Mouse (Mus musculus) CH12.LX (cell line): ENCODE data around the gene Dlec1. TPM values are rescaled to one million over a fixed set of nuclear protein-coding genes. Genes with fewer than 3 reads are reported as not detected.

Experiments
- DNase-seq: peaks from one replicate; pipeline ENCODE4 v3.0.0-alpha.2; 2013; ENCODE audit errors: extremely low read depth
- H3K27ac ChIP-seq: 2 replicates; pipeline ENCODE4 v1.5.1; 2012; ENCODE audit warnings: low read depth, mild to moderate bottlenecking, control low read depth, moderate library complexity; ENCODE audit not compliant: insufficient read depth
- H3K27me3 ChIP-seq: replicated peaks from 2 replicates; pipeline ENCODE3; 2012; ENCODE audit warnings: inconsistent platforms
- H3K36me3 ChIP-seq, 2 experiments: replicated peaks in 1 of 2; 2 replicates each; pipeline versions ENCODE3 to v1.6.1; 2012; ENCODE audit warnings: inconsistent platforms in 1 of 2, low read length in 1 of 2, mild to moderate bottlenecking in 1 of 2, mixed read lengths in 1 of 2, moderate library complexity in 1 of 2; ENCODE audit not compliant: control insufficient read depth in 1 of 2, insufficient read depth in 1 of 2
- H3K4me1 ChIP-seq, 2 experiments: 2 replicates each; pipeline ENCODE4 v1.6.1; 2012; ENCODE audit warnings: inconsistent platforms in 1 of 2, moderate library complexity in 1 of 2; ENCODE audit not compliant: insufficient read depth in 2 of 2, control insufficient read depth in 1 of 2
- H3K4me2 ChIP-seq: 2 replicates; pipeline ENCODE4 v1.6.1; 2012; ENCODE audit warnings: low read depth, mild to moderate bottlenecking, control low read depth; ENCODE audit not compliant: poor library complexity, insufficient read depth, severe bottlenecking
- H3K4me3 ChIP-seq, 3 experiments: fragments of 150-350 bp in 1 of 3; sonication (generic) in 1 of 3; replicated peaks in 1 of 3; 2 replicates each; pipeline versions ENCODE3 to v1.5.1; 2011 to 2012; ENCODE audit warnings: low read depth in 2 of 3, low read length in 2 of 3, mild to moderate bottlenecking in 2 of 3, moderate library complexity in 2 of 3, control low read depth in 1 of 3, improper control_type of control experiment in 1 of 3, inconsistent platforms in 1 of 3, mixed read lengths in 1 of 3; ENCODE audit not compliant: poor library complexity in 1 of 3
- H3K79me2 ChIP-seq: replicated peaks from 2 replicates; pipeline ENCODE4 v1.6.1; 2012; ENCODE audit warnings: mild to moderate bottlenecking, moderate library complexity; ENCODE audit not compliant: control insufficient read depth, poor library complexity, insufficient read depth, severe bottlenecking; ENCODE audit errors: extremely low read depth
- H3K9ac ChIP-seq: 2 replicates; pipeline ENCODE4 v1.6.1; 2012; ENCODE audit warnings: low read depth, mild to moderate bottlenecking, control low read depth, moderate library complexity; ENCODE audit not compliant: insufficient read depth
- H3K9me3 ChIP-seq: replicated peaks from 2 replicates; pipeline ENCODE3; 2012; ENCODE audit warnings: low read length, inconsistent platforms, mixed read lengths
- CHD2 ChIP-seq: IDR thresholded peaks from 2 replicates; pipeline ENCODE4 v1.6.1; 2011; ENCODE audit warnings: low read length, improper control_type of control experiment
- CTCF ChIP-seq, 2 experiments: IDR thresholded peaks in 1 of 2; conservative IDR thresholded peaks in 1 of 2; 2 replicates each; pipeline ENCODE4 v1.5.1; 2011 to 2012; ENCODE audit warnings: low read depth in 2 of 2, low read length in 2 of 2, improper control_type of control experiment in 1 of 2, inconsistent platforms in 1 of 2, mild to moderate bottlenecking in 1 of 2, moderate library complexity in 1 of 2
- EP300 ChIP-seq: IDR thresholded peaks from 2 replicates; pipeline ENCODE4 v1.6.1; 2011; ENCODE audit warnings: low read length, improper control_type of control experiment
- GABPA ChIP-seq: IDR thresholded peaks from 2 replicates; pipeline ENCODE4 v1.6.1; 2012; ENCODE audit warnings: low read depth, low read length, improper control_type of control experiment, inconsistent platforms; ENCODE audit not compliant: insufficient replicate concordance
- JUND ChIP-seq: conservative IDR thresholded peaks from 2 replicates; pipeline ENCODE4 v1.6.1; 2011; ENCODE audit warnings: low read depth, low read length, improper control_type of control experiment
- MAFK ChIP-seq: IDR thresholded peaks from 2 replicates; pipeline ENCODE4 v1.6.1; 2011; ENCODE audit warnings: low read length, improper control_type of control experiment; ENCODE audit not compliant: insufficient replicate concordance
- MAZ ChIP-seq: IDR thresholded peaks from 2 replicates; pipeline ENCODE4 v1.6.1; 2012; ENCODE audit warnings: low read depth, mild to moderate bottlenecking, inconsistent platforms, low read length, improper control_type of control experiment, moderate library complexity
- MEF2A ChIP-seq: IDR thresholded peaks from 2 replicates; pipeline ENCODE4 v1.6.1; 2014; ENCODE audit warnings: low read depth, mild to moderate bottlenecking, inconsistent platforms, low read length, improper control_type of control experiment, borderline replicate concordance
- MYC ChIP-seq: IDR thresholded peaks from 2 replicates; pipeline ENCODE4 v1.6.1; 2011; ENCODE audit warnings: low read depth, mild to moderate bottlenecking, improper control_type of control experiment, low read length
- NELFE ChIP-seq: IDR thresholded peaks from 2 replicates; pipeline ENCODE4 v1.6.1; 2011; ENCODE audit warnings: low read depth, low read length, improper control_type of control experiment
- POLR2AphosphoS2 ChIP-seq: IDR thresholded peaks from 2 replicates; pipeline ENCODE4 v1.6.1; 2011; ENCODE audit warnings: low read depth, low read length, improper control_type of control experiment
- RAD21 ChIP-seq: IDR thresholded peaks from 2 replicates; pipeline ENCODE4 v1.6.1; 2011; ENCODE audit warnings: low read depth, mild to moderate bottlenecking, low read length, improper control_type of control experiment, moderate library complexity
- RCOR1 ChIP-seq: conservative IDR thresholded peaks from 2 replicates; pipeline ENCODE4 v1.6.1; 2012; ENCODE audit warnings: low read depth, mild to moderate bottlenecking, inconsistent platforms, low read length, improper control_type of control experiment
- SIN3A ChIP-seq: IDR thresholded peaks from 2 replicates; pipeline ENCODE4 v1.6.1; 2012; ENCODE audit warnings: low read length, improper control_type of control experiment, inconsistent platforms
- SMC3 ChIP-seq: IDR thresholded peaks from 2 replicates; pipeline ENCODE4 v1.6.1; 2011; ENCODE audit warnings: low read depth, low read length, improper control_type of control experiment
- TBP ChIP-seq: conservative IDR thresholded peaks from 2 replicates; pipeline ENCODE4 v1.6.1; 2011; ENCODE audit warnings: low read depth, low read length, improper control_type of control experiment
- TCF12 ChIP-seq: IDR thresholded peaks from 2 replicates; pipeline ENCODE4 v1.6.1; 2014; ENCODE audit warnings: low read depth, mild to moderate bottlenecking, inconsistent platforms, low read length, improper control_type of control experiment
- USF2 ChIP-seq: conservative IDR thresholded peaks from 2 replicates; pipeline ENCODE4 v1.6.1; 2011; ENCODE audit warnings: low read depth, low read length, improper control_type of control experiment
- dilution Hi-C: fragments of 300-500 bp; cut with MboI; formaldehyde crosslinking; loops from 2 replicates; pipeline ENCODE4 v1.14.3; 2020; ENCODE audit warnings: low sequenced_read_pairs; ENCODE audit not compliant: extremely low pct_unique_long_range_greater_than_20kb, extremely low pct_ligation_motif_present
- in situ Hi-C: fragments of 300-500 bp; cut with MboI; formaldehyde crosslinking; loops from 3 replicates; pipeline ENCODE4 v1.14.3; 2019; ENCODE audit warnings: low sequenced_read_pairs, low pct_ligation_motif_present, low pct_unique_long_range_greater_than_20kb, mixed read lengths
- polyA plus RNA-seq: library from polyadenylated mRNA; unstranded; fragments of >175 nt; gene quantifications from 2 replicates; pipeline ENCODE4 v1.2.1, GENCODE M21; 2012; ENCODE audit warnings: low read depth; ENCODE audit not compliant: insufficient read length
- total RNA-seq, 2 experiments: library from RNA; depleted of rRNA; stranded (reverse); fragments of 300-350 nt in 1 of 2; fragments of >200 nt in 1 of 2; gene quantifications; 2 replicates each; pipeline ENCODE4 v1.2.3; 2012 to 2014

Gene Dlec1
- total and polyA plus RNA-seq, 3 experiments, result 1.4 to 6.3 (median 5.9) TPM

- DNase-seq, result no peak
- in situ Hi-C loops, result no loop called here
- H3K27me3 ChIP-seq, result peaks cover 91% of the 10 kb centered on the region
- TF ChIP-seq NELFE (no peak), MEF2A (no peak), MYC (no peak), TCF12 (no peak), RAD21 (no peak)
- TF ChIP-seq, all 38 proteins: peak for 0
- Histone ChIP-seq H3K9me3 (no peaks in the 10 kb centered on the region), H3K4me3 (no peak overlapping the region), H3K4me1 (peaks cover 11 to 25% of the 10 kb centered on the region in 2 experiments), H3K36me3 (no peaks in the 10 kb centered on the region), H3K4me2 (no peak overlapping the region), H3K27ac (no peak overlapping the region), H3K79me2 (no peaks in the 10 kb centered on the region), H3K9ac (no peak overlapping the region)
- dilution Hi-C loops, result no loop called here
These were observed 11.8 kb upstream of the Dlec1 start for GRCm38 (mm10) chr9:119090462-119090861.

- Histone ChIP-seq H3K27ac (no peak overlapping the region), H3K36me3 (no peaks in the 10 kb centered on the region), H3K27me3 (peaks cover 90% of the 10 kb centered on the region), H3K4me3 (no peak overlapping the region), H3K9me3 (no peaks in the 10 kb centered on the region), H3K79me2 (no peaks in the 10 kb centered on the region), H3K4me1 (peaks cover 14 to 25% of the 10 kb centered on the region in 2 experiments), H3K9ac (no peak overlapping the region), H3K4me2 (no peak overlapping the region)
- in situ Hi-C loops (no loop called here), dilution Hi-C loops (no loop called here)
- no peak for DNase-seq
- TF ChIP-seq SIN3A (no peak), CHD2 (no peak), MEF2A (no peak), POLR2AphosphoS2 (no peak), TCF12 (no peak), USF2 (no peak), MAFK (no peak), CTCF (conservative IDR thresholded peaks at IDR 0.05 in 1 of 2, IDR thresholded peaks at IDR 0.05 in 1 of 2; ENCODE audit: low read depth in 2 of 2, low read length in 2 of 2) (no peak), GABPA (no peak), TBP (no peak), SMC3 (no peak), MAZ (no peak), JUND (no peak), RCOR1 (no peak), EP300 (no peak), MYC (no peak)
These were observed 10.5 kb upstream of the Dlec1 start for GRCm38 (mm10) chr9:119091581-119092310.
